25 mouse cellular contexts compared by ENCODE assay signal in genomic region chr12:94488721-94489120, GRCm38 (mm10).
DNase-seq lines count a peak whose midpoint lies in the region; ATAC-seq and TF ChIP-seq lines count a peak whose summit lies in the region.
"Had no signal": no experiment of that assay in that cellular context is flagged by ENCODE, and none has a peak within 500 bp of the region (broad histone marks: within the 10 kb centered on the region; RNA-seq: fewer than 3 reads in every experiment).

No protein-coding gene starts in this region.

- no peaks in the 10 kb centered on the region for H3K4me1 ChIP-seq in heart, embryonic 11.5 days (ENCODE audit: control insufficient read depth, insufficient read depth, low read length)
- H3K4me1 ChIP-seq in kidney, postnatal 0 days (replicated peaks; ENCODE audit: insufficient read depth, low read length), result no peaks in the 10 kb centered on the region
- H3K4me1 ChIP-seq: embryonic facial prominence, embryonic 10.5 days; embryonic facial prominence, embryonic 12.5 days; forebrain, embryonic 13.5 days had no signal

- no peaks in the 10 kb centered on the region for H3K36me3 ChIP-seq in heart, embryonic 11.5 days (ENCODE audit: control insufficient read depth, insufficient read depth, low read length)
- H3K36me3 ChIP-seq in kidney, postnatal 0 days (ENCODE audit: insufficient read depth, low read length), result no peaks in the 10 kb centered on the region
- H3K36me3 ChIP-seq: embryonic facial prominence, embryonic 10.5 days; embryonic facial prominence, embryonic 12.5 days; G1E had no signal

- intact Hi-C loops in heart, postnatal 36 days (cut with DNase I), result loop anchor here (1.0 to 10.0 kb wide), 2 partner anchors 98 to 294 kb away; no protein-coding TSS in a partner anchor

- H3K4me3 ChIP-seq in heart, embryonic 11.5 days (ENCODE audit: low read depth, low read length), result no peak overlapping the region
- no peak overlapping the region for H3K4me3 ChIP-seq in kidney, postnatal 0 days (replicated peaks; ENCODE audit: low read depth, low read length)
- H3K4me3 ChIP-seq: embryonic facial prominence, embryonic 10.5 days; embryonic facial prominence, embryonic 12.5 days; forebrain, embryonic 13.5 days had no signal

- H3K9me3 ChIP-seq in heart, embryonic 11.5 days (replicated peaks; ENCODE audit: control insufficient read depth, low read length), result no peaks in the 10 kb centered on the region
- no peaks in the 10 kb centered on the region for H3K9me3 ChIP-seq in kidney, postnatal 0 days (replicated peaks; ENCODE audit: low read length)
- H3K9me3 ChIP-seq: embryonic facial prominence, embryonic 10.5 days; embryonic facial prominence, embryonic 12.5 days; forebrain, embryonic 13.5 days had no signal

- WGBS in heart, embryonic 11.5 days (ENCODE audit: insufficient replicate concordance), result 73% methylated on average over 2 of the region's 2 CpGs
- 54% methylated on average over 2 of the region's 2 CpGs for WGBS in kidney, postnatal 0 days

- peak; percentile 91 for DNase-seq in heart, adult 11 months
- DNase-seq in heart, postnatal 36 days, result no peak
- DNase-seq in heart, adult 8-10 months (ENCODE audit: low spot score), result peak; percentile 30
- peak; percentile 34 for DNase-seq in kidney, postnatal 0 days (ENCODE audit: low spot score)
- DNase-seq in kidney, adult 9 months, result no peak
- peak; percentile 19 for DNase-seq in kidney, postnatal 14 days
- no peak for DNase-seq in kidney, adult 11 months
- DNase-seq: adrenal gland, adult 8-10 months; adrenal gland, postnatal 14 days; adrenal gland, postnatal 36 days; B cell, adult 2 months; cerebellum, adult 11-12 months; cerebellum, adult 2 months; cerebellum, adult 9-10 months; cerebellum, postnatal 10 days; cerebellum, postnatal 25 days had no signal

- TF ChIP-seq CTCF in kidney, postnatal 0 days (IDR thresholded peaks at IDR 0.05; ENCODE audit: low read depth), result no peak

- H3K27me3 ChIP-seq in heart, embryonic 11.5 days (ENCODE audit: control insufficient read depth, insufficient read depth, low read length), result no peaks in the 10 kb centered on the region
- no peaks in the 10 kb centered on the region for H3K27me3 ChIP-seq in kidney, postnatal 0 days (ENCODE audit: insufficient read depth, low read length)
- H3K27me3 ChIP-seq: CH12.LX; embryonic facial prominence, embryonic 12.5 days; forebrain, embryonic 13.5 days; Patski had no signal

- no peak for ATAC-seq in heart, embryonic 11.5 days (replicated peaks; ENCODE audit: insufficient number of reproducible peaks, low FRiP score, low TSS enrichment)
- no peak for ATAC-seq in kidney, postnatal 0 days (replicated peaks; ENCODE audit: low FRiP score, low read depth)
- ATAC-seq: activated CD4-positive, CD25-positive, alpha-beta regulatory T cell, adult 4 months; CD4-positive, CD25-positive, alpha-beta regulatory T cell, adult 4 months; forebrain, embryonic 13.5 days; Patski had no signal

- no peak overlapping the region for H3K4me2 ChIP-seq in heart, embryonic 11.5 days
- H3K4me2 ChIP-seq in kidney, postnatal 0 days (ENCODE audit: low read length), result no peak overlapping the region
- H3K4me2 ChIP-seq: embryonic facial prominence, embryonic 12.5 days; forebrain, embryonic 13.5 days had no signal

- H3K9ac ChIP-seq in heart, embryonic 11.5 days (ENCODE audit: low read depth, low read length), result no peak overlapping the region
- no peak overlapping the region for H3K9ac ChIP-seq in kidney, postnatal 0 days (ENCODE audit: low read depth, low read length)
- H3K9ac ChIP-seq: embryonic facial prominence, embryonic 12.5 days; forebrain, embryonic 13.5 days had no signal

- H3K27ac ChIP-seq in heart, embryonic 11.5 days (ENCODE audit: low read depth, low read length), result no peak overlapping the region
- H3K27ac ChIP-seq in kidney, postnatal 0 days, result no peak overlapping the region
- H3K27ac ChIP-seq: embryonic facial prominence, embryonic 10.5 days; embryonic facial prominence, embryonic 12.5 days; forebrain, embryonic 13.5 days had no signal

Comparison
In these comparisons a context has a peak if more than half of its experiments do, and no peak if none do; other contexts are left out.
1. DNase-seq: peak in heart, adult 11 months (single experiment), heart, adult 8-10 months (single experiment), kidney, postnatal 0 days (single experiment) and kidney, postnatal 14 days (single experiment); none in heart, postnatal 36 days (0 of 2), kidney, adult 9 months (single experiment) and kidney, adult 11 months (single experiment).